Mouse (Mus musculus) cortical plate, adult 2 months (tissue): ENCODE measurements around the gene Rtn4r.

Source experiments
- CTCF ChIP-seq: fragments of 200-500 bp; IDR thresholded peaks from 2 replicates; pipeline ENCODE4 v1.5.1; 2011; ENCODE audit warnings: mild to moderate bottlenecking, control low read depth, low read length; ENCODE audit not compliant: insufficient read depth; ENCODE audit errors: extremely low read depth
- POLR2A ChIP-seq: fragments of 200-500 bp; IDR thresholded peaks from 2 replicates; pipeline ENCODE4 v1.6.1; 2011; ENCODE audit warnings: mild to moderate bottlenecking, low read length, control low read depth; ENCODE audit not compliant: insufficient read depth; ENCODE audit errors: extremely low read depth

DNA sequence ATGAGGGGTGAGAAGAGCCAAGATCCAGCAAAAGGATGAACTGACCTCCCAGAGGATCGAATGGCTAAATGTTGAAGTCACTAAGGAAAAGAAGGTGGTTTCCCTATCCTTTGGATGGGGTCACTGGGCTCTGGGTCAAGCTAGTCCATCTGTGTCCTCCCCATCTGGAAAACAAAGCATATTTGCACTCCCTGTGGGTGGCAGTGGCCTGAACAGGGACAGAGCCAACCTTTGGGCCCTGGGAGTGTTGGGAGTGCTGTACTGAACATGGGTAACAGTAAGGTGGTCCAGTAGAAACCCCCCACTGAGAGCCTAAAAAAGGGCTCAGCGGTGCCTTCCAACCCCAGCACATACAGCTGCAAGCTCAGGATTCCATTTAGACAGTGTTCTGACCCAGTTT lies 4.7 kb upstream of the Rtn4r start:
- TF ChIP-seq CTCF (no peak), POLR2A (no peak)
